Mouse (Mus musculus): ENCODE results near the gene Mbnl2. TPM values are rescaled to one million over a fixed set of nuclear protein-coding genes. Genes with fewer than 3 reads are reported as not detected.

The Mbnl2 gene
- total RNA-seq, 2 experiments from 2014 or later: 182 to 201 TPM

- DNase-seq: peak; percentile 56
These were observed 21.8 kb downstream of the Mbnl2 start for GRCm38 (mm10) chr14:120297137-120297749.

- DNase-seq: no peak
These were observed 22.4 kb downstream of the Mbnl2 start for GRCm38 (mm10) chr14:120297833-120298232.

GRCm38 (mm10) chr14:120298439-120298838 is 23.0 kb downstream of the Mbnl2 start:
- DNase-seq: no peak

GRCm38 (mm10) chr14:120299716-120300115 is 24.2 kb downstream of the Mbnl2 start:
- peak; percentile 56 for DNase-seq

GRCm38 (mm10) chr14:120300191-120300590 is 24.7 kb downstream of the Mbnl2 start:
- no peak for DNase-seq

- DNase-seq: no peak
These were observed 25.3 kb downstream of the Mbnl2 start for GRCm38 (mm10) chr14:120300814-120301213.

- DNase-seq: peak; percentile 67
These were observed 27.6 kb downstream of the Mbnl2 start for GRCm38 (mm10) chr14:120302913-120303548.

- DNase-seq: no peak
These were observed 30.8 kb downstream of the Mbnl2 start for GRCm38 (mm10) chr14:120306229-120306628.

- no peak for DNase-seq
These were observed 31.9 kb downstream of the Mbnl2 start for GRCm38 (mm10) chr14:120307356-120307755.

- no peak for DNase-seq
These were observed 32.5 kb downstream of the Mbnl2 start for GRCm38 (mm10) chr14:120307963-120308362.

- DNase-seq: no peak
These were observed 34.2 kb downstream of the Mbnl2 start for GRCm38 (mm10) chr14:120309691-120310090.

GRCm38 (mm10) chr14:120311330-120312097 is 36.0 kb downstream of the Mbnl2 start:
- no peak for DNase-seq

- DNase-seq: no peak
These were observed 37.4 kb downstream of the Mbnl2 start for GRCm38 (mm10) chr14:120312661-120313406.

- DNase-seq: no peak
These were observed 38.0 kb downstream of the Mbnl2 start for GRCm38 (mm10) chr14:120313466-120313865.

- no peak for DNase-seq
These were observed 40.3 kb downstream of the Mbnl2 start for GRCm38 (mm10) chr14:120315721-120316120.

GRCm38 (mm10) chr14:120318326-120318935 is 43.0 kb downstream of the Mbnl2 start:
- DNase-seq: no peak

- no peak for DNase-seq
These were observed 43.7 kb downstream of the Mbnl2 start for GRCm38 (mm10) chr14:120318974-120319731.

GRCm38 (mm10) chr14:120322041-120322440 is 46.6 kb downstream of the Mbnl2 start:
- DNase-seq: no peak

- no peak for DNase-seq
These were observed 47.6 kb downstream of the Mbnl2 start for GRCm38 (mm10) chr14:120323111-120323510.

GRCm38 (mm10) chr14:120324061-120324791 is 48.8 kb downstream of the Mbnl2 start:
- DNase-seq: no peak

Measured in adrenal gland, postnatal 10 days (tissue).